Mouse (Mus musculus) adrenal gland, postnatal 0 days (tissue): Measurements from ENCODE around the gene Gm11060. TPM values are rescaled to one million over a fixed set of nuclear protein-coding genes. Genes with fewer than 3 reads are reported as not detected.

Source experiments
- polyA plus RNA-seq: library from polyadenylated mRNA; unstranded; fragments of >200 nt; fragmentation: Nextera tagmentation; extraction: Ambion mirVana; gene quantifications from 2 replicates; pipeline ENCODE4 v1.2.1, GENCODE M21; 2015

Gene Gm11060
- not detected in 2 replicates for polyA plus RNA-seq

GRCm38 (mm10) chr2:105091718-105092117 lies at the start of gene Gm11060:
Gene Gm11060 (plus strand): TSS chr2:105092018.

GRCm38 (mm10) chr2:105126279-105126678 lies 34.5 kb downstream of the Gm11060 start, which contains the start of gene Wt1:
Gene Wt1 (plus strand): TSS chr2:105126529.

Other genes with a start within 250 kb of the Gm11060 start
- gene Prrg4, start 242.1 kb upstream of the Gm11060 start, polyA plus RNA-seq: 0.32 and 1.6 TPM in 2 replicates
- 22.7 and 25.2 TPM in 2 replicates for gene Ccdc73, start 224.2 kb upstream of the Gm11060 start, polyA plus RNA-seq
- 391 and 543 TPM in 2 replicates for gene Eif3m, start 74.9 kb upstream of the Gm11060 start, polyA plus RNA-seq
- 23.4 and 26.1 TPM in 2 replicates for gene Wt1, start 34.5 kb downstream of the Gm11060 start, polyA plus RNA-seq
- gene Them7, start 132.3 kb downstream of the Gm11060 start, polyA plus RNA-seq: 0.54 and 0.65 TPM in 2 replicates